Mouse (Mus musculus): Measurements from ENCODE around the gene Med15.
"Not testable (repeated sequence)": the region's sequence is repeated elsewhere in the genome, so short reads cannot be mapped to it uniquely, and the experiment has no call there.

Med15 gene

GRCm38 (mm10) chr16:17647566-17648340 is 84.9 kb downstream of the Med15 start:
- DNase-seq: no peak

GRCm38 (mm10) chr16:17647156-17647555 is 85.5 kb downstream of the Med15 start:
- no peak for DNase-seq

DNA sequence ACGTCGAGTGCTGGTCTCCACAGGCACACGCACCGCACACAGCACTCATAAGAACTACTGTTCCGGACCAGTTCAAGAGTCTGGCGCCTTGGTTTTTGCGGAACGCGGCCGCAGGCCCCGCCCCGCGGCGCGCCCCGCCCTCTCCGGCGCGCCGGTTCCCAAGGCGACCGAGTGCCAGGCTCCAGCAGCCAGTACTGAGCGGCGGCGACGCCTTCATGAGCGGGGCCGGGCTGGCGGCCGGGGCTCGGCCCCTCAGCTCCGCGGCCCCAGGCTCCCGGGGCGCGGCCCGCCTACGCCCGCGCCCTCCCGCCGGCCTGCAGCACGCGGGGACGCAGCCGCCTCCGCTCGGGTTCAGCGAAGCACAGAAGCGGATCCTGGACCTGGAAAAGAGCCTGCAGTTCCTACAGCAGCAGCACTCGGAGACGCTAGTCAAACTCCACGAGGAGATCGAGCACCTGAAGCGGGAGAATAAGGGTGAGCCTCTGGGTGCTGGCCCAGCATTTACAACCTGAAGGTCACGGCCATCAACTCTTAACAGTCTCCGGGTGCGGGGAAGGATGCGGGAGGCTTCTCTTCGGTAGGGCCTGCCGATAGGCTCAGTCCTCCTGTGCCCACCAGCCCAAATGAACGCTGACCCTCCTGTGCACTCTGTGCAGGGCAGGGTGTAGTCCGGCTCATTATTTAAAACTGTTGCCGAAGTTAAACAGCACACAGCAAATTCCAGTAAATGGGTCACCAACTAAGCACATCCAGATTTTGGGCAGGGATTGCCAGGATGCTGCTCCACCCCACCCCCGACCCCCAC is 86.2 kb downstream of the Med15 start, which contains the start of gene Ccdc74a:
Gene Ccdc74a, plus strand, starts transcription at position 161 of the 805 bp plus-strand sequence.
- DNase-seq: peak; percentile 82

DNA sequence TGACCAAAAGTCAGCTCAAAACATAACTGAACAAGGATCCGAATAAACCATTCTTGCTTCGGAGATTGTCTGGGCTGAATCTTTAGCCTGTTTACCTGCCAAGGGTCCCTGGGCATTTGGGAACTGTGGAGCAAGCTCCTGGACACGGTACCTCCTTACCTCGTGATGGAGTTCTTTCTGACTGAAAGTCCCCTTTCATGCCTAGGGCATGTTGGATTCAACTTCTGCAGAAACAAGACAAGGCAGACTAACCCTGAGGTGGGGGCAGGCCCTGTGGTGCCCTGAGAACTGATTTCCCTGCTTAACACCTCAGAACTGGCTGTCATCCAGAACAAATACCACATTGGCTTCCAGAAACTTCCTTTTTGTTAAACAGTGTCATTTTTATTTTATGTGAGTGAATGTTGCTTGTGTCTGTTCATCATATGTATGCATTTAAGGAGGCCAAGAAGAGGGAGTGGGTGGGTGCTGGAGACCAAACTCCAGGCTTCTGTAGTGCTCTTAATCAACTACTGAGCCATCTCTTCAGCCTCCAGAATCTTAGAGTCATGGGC is 89.2 kb downstream of the Med15 start:
- no peak for DNase-seq

GRCm38 (mm10) chr16:17642311-17642710 is 90.4 kb downstream of the Med15 start:
- no peak for DNase-seq

DNA sequence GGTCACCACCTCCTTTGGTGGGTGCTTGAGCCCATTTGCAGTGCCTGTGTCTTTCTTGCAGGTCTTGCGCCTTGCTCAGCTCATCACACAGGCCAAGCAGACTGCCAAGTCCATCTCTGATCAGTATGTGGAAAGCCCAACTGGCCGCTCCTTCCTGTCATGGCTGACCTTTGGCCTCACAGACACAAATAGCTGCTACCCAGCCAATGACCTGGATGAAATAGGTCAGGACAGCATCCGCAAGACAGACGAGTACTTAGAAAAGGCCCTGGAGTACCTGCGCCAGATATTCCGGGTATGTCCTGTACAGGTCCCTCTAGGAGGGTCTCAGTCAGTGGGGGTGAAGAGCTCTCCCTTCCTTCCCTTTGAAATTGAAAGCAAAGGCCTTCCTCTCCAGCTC is 91.4 kb downstream of the Med15 start:
- no peak for DNase-seq

DNA sequence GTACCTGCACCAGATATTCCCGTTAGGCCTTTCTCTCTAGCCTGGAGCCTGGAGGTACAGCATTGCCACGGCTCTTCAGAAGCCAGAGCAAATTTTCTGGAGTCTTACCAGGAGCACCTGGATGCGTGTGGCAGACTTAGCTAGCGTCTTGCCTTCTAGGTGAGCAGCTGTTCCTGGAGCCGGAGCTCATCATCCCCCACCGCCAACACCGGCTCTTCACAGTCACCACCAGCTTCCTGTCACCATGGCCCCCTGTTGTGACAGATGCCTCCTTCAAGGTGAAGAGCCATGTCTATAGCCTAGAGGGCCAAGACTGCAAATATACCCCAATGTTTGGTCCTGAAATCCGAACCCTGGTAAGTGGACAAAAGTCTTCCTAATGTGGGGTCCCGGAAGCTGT is 92.0 kb downstream of the Med15 start:
- no peak for DNase-seq

DNA sequence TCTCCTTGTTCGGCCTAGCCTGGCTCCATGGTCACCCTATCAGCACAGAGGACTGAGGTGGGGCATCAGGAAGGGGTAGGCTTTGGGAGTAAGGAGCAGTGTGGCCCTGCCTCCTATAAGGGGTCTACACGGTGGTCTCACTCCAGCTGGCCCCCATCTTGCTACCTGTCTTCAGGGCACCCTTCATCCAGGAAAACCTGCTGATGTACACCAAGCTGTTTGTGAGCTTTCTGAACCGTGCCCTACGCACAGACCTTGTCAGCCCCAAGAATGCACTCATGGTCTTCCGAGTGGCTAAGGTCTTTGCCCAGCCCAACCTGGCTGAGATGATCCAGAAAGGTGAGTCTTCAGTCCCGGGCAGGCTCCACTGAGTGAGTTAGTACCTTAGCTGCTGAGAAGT is 92.7 kb downstream of the Med15 start:
- no peak for DNase-seq

DNA sequence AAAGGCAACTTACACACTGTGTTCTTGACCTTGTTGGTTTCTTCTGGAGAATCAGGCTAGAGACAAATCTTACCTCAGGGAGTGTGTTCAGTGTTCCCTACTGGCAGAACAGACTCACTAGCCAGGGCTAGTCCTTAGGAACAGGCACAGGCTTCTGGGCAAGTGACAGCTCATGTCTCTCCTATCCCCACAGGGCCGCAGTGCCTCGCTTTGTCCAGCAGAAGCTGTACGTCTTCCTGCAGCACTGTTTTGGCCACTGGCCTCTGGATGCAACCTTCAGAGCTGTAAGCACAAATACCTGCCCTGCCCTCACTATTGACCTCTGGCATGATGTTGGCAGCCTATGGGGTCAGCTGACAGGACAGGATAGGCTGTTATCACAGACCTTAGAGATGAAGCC is 93.6 kb downstream of the Med15 start:
- DNase-seq: no peak

DNA sequence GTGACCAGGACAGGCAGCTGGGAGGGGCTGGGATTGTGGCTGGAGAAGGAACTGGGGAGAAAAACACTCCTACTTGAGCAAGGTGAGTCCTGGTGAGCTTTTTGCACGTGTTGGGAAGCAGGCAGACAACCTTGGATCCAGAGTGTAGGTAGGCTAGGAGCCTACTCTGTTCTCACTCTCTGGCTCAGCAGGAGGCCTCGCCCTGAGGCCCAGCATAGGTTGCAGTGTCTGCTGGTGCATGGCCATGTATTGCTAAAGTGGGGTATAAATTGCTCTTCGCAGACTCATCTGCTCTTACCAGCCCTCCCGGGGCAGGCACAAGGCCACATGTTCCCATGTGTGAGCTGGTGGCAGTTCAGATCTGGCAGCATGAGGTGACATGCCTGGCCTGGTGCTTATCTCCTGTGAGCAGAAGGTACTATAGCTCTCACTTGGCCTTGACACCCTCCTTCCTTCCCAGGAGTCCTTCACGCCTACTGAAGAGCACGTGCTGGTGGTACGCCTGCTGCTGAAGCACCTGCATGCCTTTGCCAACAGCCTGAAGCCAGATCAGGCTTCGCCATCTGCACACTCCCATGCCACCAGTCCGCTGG is 94.6 kb downstream of the Med15 start:
- DNase-seq: no peak

DNA sequence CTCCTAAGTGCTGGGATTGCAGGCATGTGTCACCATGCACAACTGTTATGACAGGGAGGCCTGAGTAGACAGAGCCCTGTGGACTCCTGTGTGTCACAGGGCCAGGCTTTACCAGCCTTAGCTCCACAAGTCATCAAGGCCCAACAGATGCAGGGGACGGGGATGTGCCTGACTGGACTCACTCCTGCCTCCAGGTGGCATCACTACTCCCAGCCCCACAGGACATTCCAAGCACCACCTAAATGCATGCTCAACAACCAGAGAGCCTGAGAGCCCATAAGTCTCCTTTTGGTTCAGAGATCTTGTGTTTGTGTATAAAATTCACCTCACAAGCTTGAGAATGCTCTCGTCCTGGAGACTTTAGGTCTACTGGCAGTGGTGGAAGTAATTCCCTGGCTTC is 95.1 kb downstream of the Med15 start:
- no peak for DNase-seq

DNA sequence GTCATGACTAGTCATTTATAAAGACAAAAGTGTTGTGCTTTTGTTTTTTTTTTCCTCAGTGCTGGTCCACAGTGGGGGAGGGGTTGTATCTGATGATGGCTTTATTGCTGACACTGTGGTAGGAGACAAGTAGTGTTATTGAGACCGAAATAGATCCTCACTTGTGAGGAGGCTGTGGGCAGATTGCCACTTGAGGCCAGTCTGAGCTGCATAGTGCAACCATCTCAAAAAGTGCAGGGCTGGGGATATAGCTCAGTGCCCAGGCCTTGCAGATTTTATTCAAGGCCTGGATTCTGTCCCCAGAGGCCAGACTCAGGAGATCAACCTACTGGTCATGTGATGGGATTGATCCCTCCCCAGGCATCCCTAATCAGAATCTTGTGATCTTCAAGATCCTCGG is 95.8 kb downstream of the Med15 start:
- DNase-seq: no peak

DNA sequence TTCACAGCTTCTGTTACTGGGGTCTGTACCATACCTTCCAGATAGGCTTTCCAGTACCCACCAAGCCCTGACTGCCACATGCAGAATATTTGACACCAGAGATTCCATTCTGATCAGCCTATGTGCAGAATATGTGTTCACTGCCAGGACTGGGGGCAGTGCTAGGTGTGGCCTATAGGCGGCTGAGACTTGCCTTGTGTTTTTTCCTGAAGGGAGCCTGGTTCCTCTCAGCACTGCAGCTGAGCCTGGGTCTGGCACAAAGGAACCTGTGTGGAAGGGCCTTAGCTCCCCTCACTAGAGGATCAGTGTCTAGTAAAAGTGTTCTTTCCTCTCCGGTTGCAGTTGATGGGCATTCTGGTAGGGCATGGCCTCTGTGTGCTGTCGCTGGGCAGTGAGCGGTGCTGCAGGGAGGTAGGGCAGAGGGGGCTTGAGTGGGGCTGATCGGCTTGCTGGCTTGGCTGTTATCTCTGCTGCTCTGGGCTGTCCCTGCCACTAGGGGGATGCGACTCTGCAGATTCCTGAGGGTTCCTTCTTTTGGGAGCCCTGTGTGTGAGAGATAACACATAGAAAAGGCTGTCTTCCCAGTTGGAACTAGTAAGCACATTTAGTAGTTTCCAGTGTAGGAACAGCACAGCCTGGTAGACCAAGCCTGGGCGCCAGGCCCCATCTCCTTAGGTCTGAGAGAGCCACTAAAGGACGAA is 99.1 kb downstream of the Med15 start:
- DNase-seq: no peak

DNA sequence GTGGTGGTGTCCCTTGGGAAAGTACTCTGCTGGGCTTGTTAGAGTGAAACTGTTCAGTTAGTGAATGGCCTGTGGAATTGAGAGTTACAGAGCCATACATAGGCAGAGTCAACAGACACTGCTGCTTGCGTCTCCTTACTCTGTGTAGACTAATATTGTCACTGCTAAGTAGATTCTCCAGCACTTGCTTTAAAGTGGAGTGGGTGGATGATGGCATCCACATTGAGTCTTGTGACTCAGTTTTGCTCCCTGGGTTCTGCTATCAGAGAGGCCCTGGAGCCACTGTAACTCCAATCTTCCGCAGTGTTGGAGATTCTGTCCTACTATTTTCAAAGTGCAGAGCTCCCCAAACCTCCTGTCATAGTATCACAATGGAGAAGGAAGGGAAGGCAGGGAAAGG is 100.1 kb downstream of the Med15 start:
- DNase-seq: no peak

DNA sequence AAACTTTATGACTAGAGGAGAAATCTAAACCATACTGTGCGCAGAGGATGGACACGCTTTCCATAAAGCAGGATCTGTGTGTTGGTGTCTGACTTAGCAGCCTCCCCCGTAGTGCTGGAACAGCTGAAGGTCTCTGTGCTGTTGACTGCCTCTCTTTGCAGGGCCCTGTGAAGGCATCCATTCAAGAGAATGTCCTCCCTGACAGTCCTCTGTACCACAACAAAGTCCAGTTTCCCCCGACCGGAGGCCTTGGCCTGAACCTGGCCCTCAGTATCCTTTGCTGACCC is 106.5 kb downstream of the Med15 start:
- DNase-seq: no peak

- DNase-seq: no peak
Measured at GRCm38 (mm10) chr16:17625488-17626268, 107.0 kb downstream of the Med15 start.

GRCm38 (mm10) chr16:17621936-17622335 is 110.8 kb downstream of the Med15 start:
- no peak for DNase-seq

- peak; percentile 96 for DNase-seq
Measured at GRCm38 (mm10) chr16:17619198-17620105, 113.2 kb downstream of the Med15 start, which contains the start of gene Smpd4. Gene Smpd4 (plus strand): TSS chr16:17619354.

DNA sequence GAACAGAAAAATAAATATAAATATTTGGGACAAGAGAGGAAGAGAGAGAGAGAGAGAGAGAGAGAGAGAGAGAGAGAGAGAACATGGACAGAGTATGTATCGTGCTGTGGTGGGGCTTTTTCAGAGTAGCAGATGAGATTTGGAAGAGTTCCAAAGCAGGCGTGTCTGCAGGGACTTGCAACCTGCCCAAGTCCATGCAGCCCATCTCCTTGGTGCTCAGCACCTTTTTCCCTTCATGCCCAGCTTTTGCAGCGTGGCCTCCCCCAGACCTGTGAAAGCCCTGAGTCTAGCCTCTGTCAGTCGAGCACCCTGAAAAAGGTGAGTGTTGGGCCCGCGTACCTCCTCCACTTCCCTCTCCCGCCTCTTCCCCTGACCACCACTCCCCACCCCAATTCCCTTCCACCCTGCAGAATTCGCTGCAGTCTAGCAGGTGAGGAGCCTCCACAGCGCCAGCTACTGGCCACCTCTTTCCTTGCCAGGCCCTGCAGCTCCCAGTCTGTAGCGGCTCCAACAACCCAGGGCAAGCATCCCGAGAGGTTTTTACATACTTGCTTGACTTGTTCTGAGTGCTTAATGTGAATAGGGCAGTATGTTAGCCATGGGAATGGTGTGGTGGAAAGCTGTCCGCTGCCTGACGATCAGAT is 114.6 kb downstream of the Med15 start:
- DNase-seq: peak; percentile 81

DNA sequence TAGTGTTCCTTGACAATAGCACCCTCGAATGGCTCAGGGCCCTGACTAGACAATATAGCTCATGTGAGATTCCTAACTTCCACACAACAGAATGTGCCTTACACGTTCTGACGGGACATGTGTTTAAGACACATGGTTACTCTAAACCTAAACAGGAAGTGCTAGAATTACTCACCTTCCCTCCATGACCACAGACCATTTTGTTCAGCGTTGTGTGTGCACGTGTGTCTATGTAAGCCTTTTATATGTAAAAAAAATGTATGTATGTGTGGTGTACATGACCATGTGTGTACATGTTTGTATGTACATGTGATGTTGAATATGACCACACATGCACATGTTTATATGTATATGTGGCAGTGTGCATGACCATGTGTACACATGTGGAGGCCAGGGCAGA is 116.5 kb downstream of the Med15 start:
- DNase-seq: no peak

DNA sequence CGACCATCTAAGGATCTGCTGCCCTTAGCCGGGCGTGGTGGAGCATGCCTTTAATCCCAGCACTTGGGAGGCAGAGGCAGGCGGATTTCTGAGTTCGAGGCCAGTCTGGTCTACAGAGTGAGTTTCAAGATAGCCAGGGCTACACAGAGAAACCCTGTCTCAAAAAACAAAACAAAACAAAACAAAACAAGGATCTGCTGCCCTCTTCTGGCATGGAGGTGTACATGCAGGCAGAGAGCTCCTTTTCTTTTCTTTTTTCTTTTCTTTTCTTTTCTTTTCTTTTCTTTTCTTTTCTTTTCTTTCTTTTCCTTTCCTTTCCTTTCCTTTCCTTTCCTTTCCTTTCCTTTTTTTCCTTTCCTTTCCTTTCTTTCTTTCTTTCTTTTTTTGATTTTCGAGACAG is 118.0 kb downstream of the Med15 start:
- not testable (repeated sequence) for DNase-seq

All from thymus, postnatal 4 days (tissue).